Mouse (Mus musculus) liver, adult 10 weeks (tissue): ENCODE data around the gene Larp1b. TPM values are rescaled to one million over a fixed set of nuclear protein-coding genes. Genes with fewer than 3 reads are reported as not detected.

Source experiments
- polyA plus RNA-seq: library from polyadenylated mRNA; stranded (reverse); fragments of 350-450 nt; fragmentation: Illumina TruSeq; extraction: RNeasy Lipid Tissue Mini Kit (QIAGEN cat#74804); gene quantifications from one replicate; pipeline ENCODE4 v1.2.3, GENCODE M21; 2014; ENCODE audit warnings: low read depth, low replicate concordance

Larp1b gene
- polyA plus RNA-seq: 173 TPM

GRCm38 (mm10) chr3:40949170-40949902, at the start of gene Larp1b:
Gene Larp1b, plus strand, starts transcription at chr3:40949828.

GRCm38 (mm10) chr3:40902443-40902842, 47.2 kb upstream of the Larp1b start, which contains the start of gene 1700034I23Rik:
Gene 1700034I23Rik, minus strand, starts transcription at chr3:40902543.

GRCm38 (mm10) chr3:41082885-41083789, 133.5 kb downstream of the Larp1b start, which contains the start of gene Pgrmc2:
Gene Pgrmc2, minus strand, starts transcription at chr3:41083046.

Other genes with a start within 250 kb of the Larp1b start
- not detected for gene Slc25a31, start 241.0 kb upstream of the Larp1b start, polyA plus RNA-seq
- 29.5 TPM for gene Hspa4l, start 205.3 kb upstream of the Larp1b start, polyA plus RNA-seq
- 1.5 TPM for gene Plk4, start 149.8 kb upstream of the Larp1b start, polyA plus RNA-seq
- gene Mfsd8, start 102.9 kb upstream of the Larp1b start, polyA plus RNA-seq: 20.6 TPM
- gene Abhd18, start 102.9 kb upstream of the Larp1b start, polyA plus RNA-seq: 41.6 TPM
- not detected for gene 1700034I23Rik, start 47.3 kb upstream of the Larp1b start, polyA plus RNA-seq
- gene Pgrmc2, start 133.2 kb downstream of the Larp1b start, polyA plus RNA-seq: 73.3 TPM